Mouse (Mus musculus) liver, embryonic 14.5 days (tissue): ENCODE measurements around the gene Hist1h2aa.

Experiments used
- CTCF ChIP-seq: IDR thresholded peaks from 2 replicates; pipeline ENCODE4 v1.5.1; 2016; ENCODE audit warnings: antibody characterized with exemption, low read depth, control low read depth
- EP300 ChIP-seq: IDR thresholded peaks from 2 replicates; pipeline ENCODE4 v1.6.1; 2016; ENCODE audit warnings: antibody characterized with exemption, low read depth

GRCm38 (mm10) chr13:23911335-23911734 is 22.9 kb upstream of the Hist1h2aa start:
- TF ChIP-seq CTCF (no peak), EP300 (no peak)
